Mouse (Mus musculus): Measurements from ENCODE around the gene Sppl2b. TPM values are rescaled to one million over a fixed set of nuclear protein-coding genes. Genes with fewer than 3 reads are reported as not detected.

The Sppl2b gene
- polyA plus RNA-seq, 1 experiment from 2014 or later = 13.4 TPM

GRCm38 (mm10) chr10:80862305-80862704, 7.2 kb downstream of the Sppl2b start:
- ATAC-seq = no peak
- Histone ChIP-seq H3K27me3 (replicated peaks; ENCODE audit: control insufficient read depth, insufficient read depth, low read length) (no peaks in the 10 kb centered on the region), H3K4me2 (replicated peaks; ENCODE audit: low read depth) (no peak overlapping the region), H3K27ac (ENCODE audit: low read depth, low read length) (no peak overlapping the region), H3K4me1 (replicated peaks; ENCODE audit: control insufficient read depth, insufficient read depth, low read length) (no peaks in the 10 kb centered on the region), H3K4me3 (ENCODE audit: low read depth, low read length) (no peak overlapping the region), H3K9ac (ENCODE audit: low read depth, low read length) (no peak overlapping the region), H3K36me3 (ENCODE audit: control insufficient read depth, insufficient read depth) (peaks cover 49% of the 10 kb centered on the region), H3K9me3 (ENCODE audit: control insufficient read depth) (no peaks in the 10 kb centered on the region)
- no peak for TF ChIP-seq CTCF (IDR thresholded peaks at IDR 0.05; ENCODE audit: low read depth)
- 93% methylated on average over 5 of the region's 5 CpGs for WGBS

- peaks cover 55% of the 10 kb centered on the region for H3K36me3 ChIP-seq (ENCODE audit: control insufficient read depth, insufficient read depth)
- no peak overlapping the region for H3K9ac ChIP-seq (ENCODE audit: low read depth, low read length)
- no peak overlapping the region for H3K4me2 ChIP-seq (replicated peaks; ENCODE audit: low read depth)
- H3K27ac ChIP-seq (ENCODE audit: low read depth, low read length) = no peak overlapping the region
- WGBS = 89% methylated on average over 16 of the region's 16 CpGs
- no peaks in the 10 kb centered on the region for H3K9me3 ChIP-seq (ENCODE audit: control insufficient read depth)
- ATAC-seq = no peak
- H3K4me1 ChIP-seq (replicated peaks; ENCODE audit: control insufficient read depth, insufficient read depth, low read length) = no peaks in the 10 kb centered on the region
- no peak for TF ChIP-seq CTCF (IDR thresholded peaks at IDR 0.05; ENCODE audit: low read depth)
- no peaks in the 10 kb centered on the region for H3K27me3 ChIP-seq (replicated peaks; ENCODE audit: control insufficient read depth, insufficient read depth, low read length)
- H3K4me3 ChIP-seq (ENCODE audit: low read depth, low read length) = no peak overlapping the region
Measured at GRCm38 (mm10) chr10:80864446-80864845, 9.4 kb downstream of the Sppl2b start.

GRCm38 (mm10) chr10:80870993-80871392, 15.9 kb downstream of the Sppl2b start:
- no peaks in the 10 kb centered on the region for H3K27me3 ChIP-seq (replicated peaks; ENCODE audit: control insufficient read depth, insufficient read depth, low read length)
- H3K9me3 ChIP-seq (ENCODE audit: control insufficient read depth) = no peaks in the 10 kb centered on the region
- H3K4me3 ChIP-seq (ENCODE audit: low read depth, low read length) = no peak overlapping the region
- H3K27ac ChIP-seq (ENCODE audit: low read depth, low read length) = no peak overlapping the region
- H3K4me2 ChIP-seq (replicated peaks; ENCODE audit: low read depth) = no peak overlapping the region
- no peaks in the 10 kb centered on the region for H3K4me1 ChIP-seq (replicated peaks; ENCODE audit: control insufficient read depth, insufficient read depth, low read length)
- no peak for TF ChIP-seq CTCF (IDR thresholded peaks at IDR 0.05; ENCODE audit: low read depth)
- no peak overlapping the region for H3K9ac ChIP-seq (ENCODE audit: low read depth, low read length)
- WGBS = 53% methylated on average over 3 of the region's 6 CpGs
- no peak for ATAC-seq
- peaks cover 13% of the 10 kb centered on the region for H3K36me3 ChIP-seq (ENCODE audit: control insufficient read depth, insufficient read depth)

GRCm38 (mm10) chr10:80871581-80871980, 16.5 kb downstream of the Sppl2b start, which contains the start of gene Tmprss9:
Gene Tmprss9, plus strand, starts transcription at chr10:80871848.
- H3K4me3 ChIP-seq (ENCODE audit: low read depth, low read length) = no peak within 1 kb of the TSS
- H3K9me3 ChIP-seq (ENCODE audit: control insufficient read depth) = no peaks in the 10 kb centered on the region
- H3K9ac ChIP-seq (ENCODE audit: low read depth, low read length) = no peak within 1 kb of the TSS
- no peak for ATAC-seq
- no peaks in the 10 kb centered on the region for H3K4me1 ChIP-seq (replicated peaks; ENCODE audit: control insufficient read depth, insufficient read depth, low read length)
- no peak within 1 kb of the TSS for H3K4me2 ChIP-seq (replicated peaks; ENCODE audit: low read depth)
- H3K27ac ChIP-seq (ENCODE audit: low read depth, low read length) = no peak within 1 kb of the TSS
- H3K27me3 ChIP-seq (replicated peaks; ENCODE audit: control insufficient read depth, insufficient read depth, low read length) = no peaks in the 10 kb centered on the region
- peaks cover 7% of the 10 kb centered on the region for H3K36me3 ChIP-seq (ENCODE audit: control insufficient read depth, insufficient read depth)
- TF ChIP-seq CTCF (IDR thresholded peaks at IDR 0.05; ENCODE audit: low read depth) = no peak
- WGBS = 23% methylated on average over 9 of the region's 9 CpGs

- Histone ChIP-seq H3K4me2 (replicated peaks; ENCODE audit: low read depth) (no peak overlapping the region), H3K4me3 (ENCODE audit: low read depth, low read length) (no peak overlapping the region), H3K9me3 (ENCODE audit: control insufficient read depth) (no peaks in the 10 kb centered on the region), H3K4me1 (replicated peaks; ENCODE audit: control insufficient read depth, insufficient read depth, low read length) (no peaks in the 10 kb centered on the region), H3K27me3 (replicated peaks; ENCODE audit: control insufficient read depth, insufficient read depth, low read length) (no peaks in the 10 kb centered on the region), H3K36me3 (ENCODE audit: control insufficient read depth, insufficient read depth) (no peaks in the 10 kb centered on the region), H3K9ac (ENCODE audit: low read depth, low read length) (no peak overlapping the region), H3K27ac (ENCODE audit: low read depth, low read length) (no peak overlapping the region)
- no peak for ATAC-seq
- TF ChIP-seq CTCF (IDR thresholded peaks at IDR 0.05; ENCODE audit: low read depth) = no peak
- 84% methylated on average over 9 of the region's 9 CpGs for WGBS
Measured at GRCm38 (mm10) chr10:80874035-80874434, 19.0 kb downstream of the Sppl2b start.

GRCm38 (mm10) chr10:80876028-80876427, 21.0 kb downstream of the Sppl2b start:
- no peak overlapping the region for H3K4me3 ChIP-seq (ENCODE audit: low read depth, low read length)
- no peak overlapping the region for H3K27ac ChIP-seq (ENCODE audit: low read depth, low read length)
- no peak overlapping the region for H3K9ac ChIP-seq (ENCODE audit: low read depth, low read length)
- WGBS = 30% methylated on average over 5 of the region's 5 CpGs
- no peak overlapping the region for H3K4me2 ChIP-seq (replicated peaks; ENCODE audit: low read depth)
- TF ChIP-seq CTCF (IDR thresholded peaks at IDR 0.05; ENCODE audit: low read depth) = peak; percentile 88
- ATAC-seq = no peak
- no peaks in the 10 kb centered on the region for H3K4me1 ChIP-seq (replicated peaks; ENCODE audit: control insufficient read depth, insufficient read depth, low read length)
- H3K27me3 ChIP-seq (replicated peaks; ENCODE audit: control insufficient read depth, insufficient read depth, low read length) = no peaks in the 10 kb centered on the region
- no peaks in the 10 kb centered on the region for H3K36me3 ChIP-seq (ENCODE audit: control insufficient read depth, insufficient read depth)
- no peaks in the 10 kb centered on the region for H3K9me3 ChIP-seq (ENCODE audit: control insufficient read depth)

- 31% methylated on average over 3 of the region's 3 CpGs for WGBS
- Histone ChIP-seq H3K9ac (ENCODE audit: low read depth, low read length) (no peak overlapping the region), H3K9me3 (ENCODE audit: control insufficient read depth) (no peaks in the 10 kb centered on the region), H3K36me3 (ENCODE audit: control insufficient read depth, insufficient read depth) (no peaks in the 10 kb centered on the region), H3K4me1 (replicated peaks; ENCODE audit: control insufficient read depth, insufficient read depth, low read length) (no peaks in the 10 kb centered on the region), H3K4me3 (ENCODE audit: low read depth, low read length) (no peak overlapping the region), H3K4me2 (replicated peaks; ENCODE audit: low read depth) (no peak overlapping the region), H3K27me3 (replicated peaks; ENCODE audit: control insufficient read depth, insufficient read depth, low read length) (no peaks in the 10 kb centered on the region), H3K27ac (ENCODE audit: low read depth, low read length) (no peak overlapping the region)
- TF ChIP-seq CTCF (IDR thresholded peaks at IDR 0.05; ENCODE audit: low read depth) = no peak
- no peak for ATAC-seq
Measured at GRCm38 (mm10) chr10:80876594-80876993, 21.5 kb downstream of the Sppl2b start.
